10 mouse cellular contexts compared by ENCODE assay signal in the genomic region with DNA sequence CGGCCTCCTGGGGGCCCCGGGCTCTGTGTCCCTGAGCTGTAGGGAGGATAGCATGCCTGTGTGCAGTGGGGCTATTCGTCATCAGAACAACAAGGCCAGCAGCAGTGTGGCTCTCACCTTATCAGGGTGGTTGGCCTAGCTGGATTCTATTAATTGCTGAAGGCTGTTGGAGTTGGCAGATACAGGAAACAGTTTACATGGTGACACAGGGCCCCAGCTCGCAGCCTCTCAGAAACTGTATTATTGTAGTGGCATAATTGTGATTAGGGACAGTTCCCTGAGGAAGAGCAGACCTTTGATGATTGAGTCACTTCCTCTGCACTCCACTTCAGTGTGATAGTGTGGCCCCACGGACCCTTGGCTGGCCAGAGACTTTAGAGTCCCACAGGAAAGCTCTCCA.
DNase-seq lines count a peak whose midpoint lies in the region; ATAC-seq and TF ChIP-seq lines count a peak whose summit lies in the region.
"Had no signal": no experiment of that assay in that cellular context is flagged by ENCODE, and none has a peak within 500 bp of the region (broad histone marks: within the 10 kb centered on the region; RNA-seq: fewer than 3 reads in every experiment).

No protein-coding gene starts in this region.

- peak overlapping the region; percentile 71 for H3K27ac ChIP-seq in heart, adult 2 months
- H3K27ac ChIP-seq in liver, embryonic 11.5 days (ENCODE audit: low read depth, low read length) = peak overlapping the region; percentile 97

- intact Hi-C loops in heart, adult 2 months (cut with DNase I) = loop anchor here (5.0 kb wide), 1 partner anchor 71 kb away; no protein-coding TSS in a partner anchor

- H3K36me3 ChIP-seq in heart, adult 2 months (ENCODE audit: control insufficient read depth, insufficient read depth, low read length) = peaks cover 4% of the 10 kb centered on the region
- H3K36me3 ChIP-seq in liver, embryonic 11.5 days (ENCODE audit: control insufficient read depth, insufficient read depth, low read length) = no peaks in the 10 kb centered on the region

- no peak for TF ChIP-seq CTCF in heart, adult 2 months (IDR thresholded peaks at IDR 0.05)

- peak; percentile 67; the same call in 1 of the 2 replicates for TF ChIP-seq EP300 in heart, adult 2 months (IDR thresholded peaks at IDR 0.05; ENCODE audit: insufficient read depth, low read depth, low read length)

- H3K27me3 ChIP-seq in heart, adult 2 months (ENCODE audit: control insufficient read depth, insufficient read depth, low read length) = no peaks in the 10 kb centered on the region
- no peaks in the 10 kb centered on the region for H3K27me3 ChIP-seq in liver, embryonic 11.5 days (replicated peaks; ENCODE audit: control insufficient read depth, insufficient read depth, low read length)

- ATAC-seq in liver, embryonic 11.5 days (replicated peaks; ENCODE audit: low FRiP score) = peak; percentile 64
- ATAC-seq in activated CD4-positive, CD25-positive, alpha-beta regulatory T cell, adult 4 months = no peak

- no peaks in the 10 kb centered on the region for H3K9me3 ChIP-seq in liver, embryonic 11.5 days (ENCODE audit: control insufficient read depth, low read length)

- peaks cover 25% of the 10 kb centered on the region for H3K4me1 ChIP-seq in heart, adult 2 months (ENCODE audit: control insufficient read depth, insufficient read depth, low read length)
- H3K4me1 ChIP-seq in liver, embryonic 11.5 days (replicated peaks; ENCODE audit: control insufficient read depth, insufficient read depth, low read length) = peaks cover 76% of the 10 kb centered on the region

- peak overlapping the region; percentile 86 for H3K4me2 ChIP-seq in liver, embryonic 11.5 days

- 12% methylated on average over 5 of the region's 5 CpGs for WGBS in heart, adult 2 months
- WGBS in liver, embryonic 11.5 days = 11% methylated on average over 5 of the region's 5 CpGs

- no peak overlapping the region for H3K4me3 ChIP-seq in heart, adult 2 months
- no peak overlapping the region for H3K4me3 ChIP-seq in liver, embryonic 11.5 days (ENCODE audit: low read depth, low read length)

- no peaks in the 10 kb centered on the region for H3K79me2 ChIP-seq in heart, adult 2 months (replicated peaks; ENCODE audit: control insufficient read depth, insufficient read depth, low read length)

- TF ChIP-seq POLR2A in heart, adult 2 months (IDR thresholded peaks at IDR 0.05; ENCODE audit: insufficient read depth, low read depth, low read length) = no peak

- H3K9ac ChIP-seq in heart, adult 2 months (ENCODE audit: low read depth, low read length) = peak overlapping the region; percentile 26; the same call in 1 of the 2 replicates
- H3K9ac ChIP-seq in liver, embryonic 11.5 days (ENCODE audit: low read depth, low read length) = peak overlapping the region; percentile 74; the same call in 1 of the 2 replicates

- DNase-seq in 416B (ENCODE audit: low read depth) (peak; percentile 70), MEL-GATA-1-ER (ENCODE audit: extremely low read depth, low read depth) (peak; percentile 55)
- DNase-seq in heart, adult 2 months = peak; percentile 42 to 72
- DNase-seq in liver, embryonic 11.5 days (ENCODE audit: low spot score) = peak; percentile 54
- DNase-seq in embryo, embryonic 10.5 days (ENCODE audit: low spot score) = no peak
- DNase-seq in layer of hippocampus, postnatal 14 days (ENCODE audit: low spot score in 2 of 2) = no peak
- DNase-seq in kidney, adult 11 months = no peak
- DNase-seq: lung, postnatal 4 days; thymus, adult 2 months had no signal

Comparison
In these comparisons a context has a peak if more than half of its experiments do, and no peak if none do; other contexts are left out.
1. DNase-seq: peak in 416B (single experiment), MEL-GATA-1-ER (single experiment), heart, adult 2 months (2 of 2) and liver, embryonic 11.5 days (single experiment); none in embryo, embryonic 10.5 days (single experiment), layer of hippocampus, postnatal 14 days (0 of 2) and kidney, adult 11 months (single experiment).